Mouse (Mus musculus): ENCODE results near the gene Olfr410. TPM values are rescaled to one million over a fixed set of nuclear protein-coding genes. Genes with fewer than 3 reads are reported as not detected.

Gene Olfr410
- total and polyA plus RNA-seq, 2 experiments from 2014 or later: not detected

GRCm38 (mm10) chr11:74371393-74372100, 33.7 kb upstream of the Olfr410 start:
- H3K36me3 ChIP-seq (replicated peaks; ENCODE audit: control insufficient read depth, insufficient read depth, low read length): no peaks in the 10 kb centered on the region
- DNase-seq (ENCODE audit: low spot score) (peak; percentile 39), ATAC-seq (ENCODE audit: insufficient read depth, low read depth) (no peak)
- no peak overlapping the region for H3K9ac ChIP-seq (replicated peaks; ENCODE audit: low read depth, low read length)
- no peak overlapping the region for H3K4me3 ChIP-seq (ENCODE audit: low read depth, low read length)
- peak; percentile 76 for TF ChIP-seq CTCF (IDR thresholded peaks at IDR 0.05; ENCODE audit: low read depth)
- no peak for TF ChIP-seq EP300 (IDR thresholded peaks at IDR 0.05; ENCODE audit: low read depth)
- H3K27ac ChIP-seq (ENCODE audit: low read depth): no peak overlapping the region
- WGBS: 13% methylated on average over 22 of the region's 22 CpGs
- H3K4me1 ChIP-seq (ENCODE audit: control insufficient read depth, insufficient read depth): no peaks in the 10 kb centered on the region
- H3K9me3 ChIP-seq (replicated peaks; ENCODE audit: control insufficient read depth, low read length): no peaks in the 10 kb centered on the region
- H3K4me2 ChIP-seq (ENCODE audit: low read depth, low read length): no peak overlapping the region
- peaks cover 9% of the 10 kb centered on the region for H3K27me3 ChIP-seq (ENCODE audit: control insufficient read depth, insufficient read depth, low read length)

GRCm38 (mm10) chr11:74361769-74362168, 23.9 kb upstream of the Olfr410 start, which contains the start of gene Olfr412:
Olfr412 (plus strand) TSS chr11:74362069.
- Histone ChIP-seq H3K4me2 (ENCODE audit: low read depth, low read length) (no peak within 1 kb of the TSS), H3K27me3 (ENCODE audit: control insufficient read depth, insufficient read depth, low read length) (no peaks in the 10 kb centered on the region), H3K9ac (replicated peaks; ENCODE audit: low read depth, low read length) (no peak within 1 kb of the TSS), H3K27ac (ENCODE audit: low read depth) (no peak within 1 kb of the TSS), H3K4me3 (ENCODE audit: low read depth, low read length) (no peak within 1 kb of the TSS), H3K36me3 (replicated peaks; ENCODE audit: control insufficient read depth, insufficient read depth, low read length) (no peaks in the 10 kb centered on the region), H3K4me1 (ENCODE audit: control insufficient read depth, insufficient read depth) (no peaks in the 10 kb centered on the region), H3K9me3 (replicated peaks; ENCODE audit: control insufficient read depth, low read length) (no peaks in the 10 kb centered on the region)
- 58% methylated on average over 1 of the region's 1 CpGs for WGBS
- no peak for TF ChIP-seq EP300 (IDR thresholded peaks at IDR 0.05; ENCODE audit: low read depth)
- TF ChIP-seq CTCF (IDR thresholded peaks at IDR 0.05; ENCODE audit: low read depth): no peak
- DNase-seq (ENCODE audit: low spot score) (no peak), ATAC-seq (ENCODE audit: insufficient read depth, low read depth) (no peak)

- no peak for DNase-seq (ENCODE audit: low spot score)
- Histone ChIP-seq H3K27me3 (ENCODE audit: control insufficient read depth, insufficient read depth, low read length) (no peaks in the 10 kb centered on the region), H3K36me3 (replicated peaks; ENCODE audit: control insufficient read depth, insufficient read depth, low read length) (no peaks in the 10 kb centered on the region), H3K9ac (replicated peaks; ENCODE audit: low read depth, low read length) (no peak within 1 kb of the TSS), H3K9me3 (replicated peaks; ENCODE audit: control insufficient read depth, low read length) (no peaks in the 10 kb centered on the region), H3K27ac (ENCODE audit: low read depth) (no peak within 1 kb of the TSS), H3K4me1 (ENCODE audit: control insufficient read depth, insufficient read depth) (no peaks in the 10 kb centered on the region), H3K4me2 (ENCODE audit: low read depth, low read length) (no peak within 1 kb of the TSS), H3K4me3 (ENCODE audit: low read depth, low read length) (no peak within 1 kb of the TSS)
- no peak for ATAC-seq (ENCODE audit: insufficient read depth, low read depth)
- WGBS: 65% methylated on average over 3 of the region's 3 CpGs
- no peak for TF ChIP-seq CTCF (IDR thresholded peaks at IDR 0.05; ENCODE audit: low read depth)
- no peak for TF ChIP-seq EP300 (IDR thresholded peaks at IDR 0.05; ENCODE audit: low read depth)
Measured at GRCm38 (mm10) chr11:74352550-74352949, 14.7 kb upstream of the Olfr410 start, which contains the start of gene Olfr411. Olfr411 (minus strand) TSS chr11:74352650.

- Histone ChIP-seq H3K9me3 (replicated peaks; ENCODE audit: control insufficient read depth, low read length) (no peaks in the 10 kb centered on the region), H3K27me3 (ENCODE audit: control insufficient read depth, insufficient read depth, low read length) (no peaks in the 10 kb centered on the region), H3K36me3 (replicated peaks; ENCODE audit: control insufficient read depth, insufficient read depth, low read length) (no peaks in the 10 kb centered on the region), H3K4me3 (ENCODE audit: low read depth, low read length) (no peak overlapping the region), H3K4me1 (ENCODE audit: control insufficient read depth, insufficient read depth) (no peaks in the 10 kb centered on the region), H3K27ac (ENCODE audit: low read depth) (no peak overlapping the region), H3K9ac (replicated peaks; ENCODE audit: low read depth, low read length) (no peak overlapping the region), H3K4me2 (ENCODE audit: low read depth, low read length) (no peak overlapping the region)
- ATAC-seq (ENCODE audit: insufficient read depth, low read depth) (no peak), DNase-seq (ENCODE audit: low spot score) (no peak)
- TF ChIP-seq CTCF (IDR thresholded peaks at IDR 0.05; ENCODE audit: low read depth) (no peak), EP300 (IDR thresholded peaks at IDR 0.05; ENCODE audit: low read depth) (no peak)
Measured at GRCm38 (mm10) chr11:74328781-74329180, 9.1 kb downstream of the Olfr410 start.

GRCm38 (mm10) chr11:74326044-74326443, 11.8 kb downstream of the Olfr410 start:
- H3K4me2 ChIP-seq (ENCODE audit: low read depth, low read length): no peak overlapping the region
- H3K27me3 ChIP-seq (ENCODE audit: control insufficient read depth, insufficient read depth, low read length): no peaks in the 10 kb centered on the region
- WGBS: 37% methylated on average over 2 of the region's 2 CpGs
- no peak overlapping the region for H3K9ac ChIP-seq (replicated peaks; ENCODE audit: low read depth, low read length)
- no peaks in the 10 kb centered on the region for H3K4me1 ChIP-seq (ENCODE audit: control insufficient read depth, insufficient read depth)
- no peak overlapping the region for H3K4me3 ChIP-seq (ENCODE audit: low read depth, low read length)
- H3K36me3 ChIP-seq (replicated peaks; ENCODE audit: control insufficient read depth, insufficient read depth, low read length): no peaks in the 10 kb centered on the region
- no peak for DNase-seq (ENCODE audit: low spot score)
- no peak overlapping the region for H3K27ac ChIP-seq (ENCODE audit: low read depth)
- no peaks in the 10 kb centered on the region for H3K9me3 ChIP-seq (replicated peaks; ENCODE audit: control insufficient read depth, low read length)
- ATAC-seq (ENCODE audit: insufficient read depth, low read depth): no peak
- TF ChIP-seq CTCF (IDR thresholded peaks at IDR 0.05; ENCODE audit: low read depth) (no peak), EP300 (IDR thresholded peaks at IDR 0.05; ENCODE audit: low read depth) (no peak)

- no peak for TF ChIP-seq EP300 (IDR thresholded peaks at IDR 0.05; ENCODE audit: low read depth)
- TF ChIP-seq CTCF (IDR thresholded peaks at IDR 0.05; ENCODE audit: low read depth): no peak
- no peaks in the 10 kb centered on the region for H3K4me1 ChIP-seq (ENCODE audit: control insufficient read depth, insufficient read depth)
- H3K27ac ChIP-seq (ENCODE audit: low read depth): no peak overlapping the region
- no peaks in the 10 kb centered on the region for H3K27me3 ChIP-seq (ENCODE audit: control insufficient read depth, insufficient read depth, low read length)
- ATAC-seq (ENCODE audit: insufficient read depth, low read depth) (no peak), DNase-seq (ENCODE audit: low spot score) (no peak)
- H3K9ac ChIP-seq (replicated peaks; ENCODE audit: low read depth, low read length): no peak overlapping the region
- WGBS: 59% methylated on average over 2 of the region's 2 CpGs
- H3K36me3 ChIP-seq (replicated peaks; ENCODE audit: control insufficient read depth, insufficient read depth, low read length): no peaks in the 10 kb centered on the region
- no peaks in the 10 kb centered on the region for H3K9me3 ChIP-seq (replicated peaks; ENCODE audit: control insufficient read depth, low read length)
- no peak overlapping the region for H3K4me3 ChIP-seq (ENCODE audit: low read depth, low read length)
- no peak overlapping the region for H3K4me2 ChIP-seq (ENCODE audit: low read depth, low read length)
Measured at GRCm38 (mm10) chr11:74287256-74287655, 50.6 kb downstream of the Olfr410 start.
